16 mouse cellular contexts compared by ENCODE assay signal in genomic region chr5:76954271-76954900, GRCm38 (mm10). TPM values are rescaled to one million over a fixed set of nuclear protein-coding genes. Genes with fewer than 3 reads are reported as not detected.
A peak's percentile ranks its signal among the peaks of the same experiment; 100 is the strongest.
DNase-seq lines count a peak whose midpoint lies in the region; ATAC-seq and TF ChIP-seq lines count a peak whose summit lies in the region.
"Had no signal": no experiment of that assay in that cellular context is flagged by ENCODE, and none has a peak within 500 bp of the region (broad histone marks: within the 10 kb centered on the region; RNA-seq: fewer than 3 reads in every experiment).

No protein-coding gene starts in this region.

- no peak for TF ChIP-seq EP300 in heart, postnatal 0 days (IDR thresholded peaks at IDR 0.05; ENCODE audit: low read depth)
- peak in 1 of 2 experiments; percentile 39; a peak in 1 of 4 replicates for TF ChIP-seq EP300 in MEL (IDR thresholded peaks at IDR 0.05; ENCODE audit: low read depth in 1 of 2, low read length in 2 of 2)

- no peak for ATAC-seq in heart, postnatal 0 days (ENCODE audit: insufficient read depth, low read depth)
- ATAC-seq in liver, embryonic 12.5 days = no peak

- H3K36me3 ChIP-seq in heart, postnatal 0 days (replicated peaks; ENCODE audit: control insufficient read depth, insufficient read depth, low read length) = peaks cover 29% of the 10 kb centered on the region
- peaks cover 13 to 39% of the 10 kb centered on the region in 2 experiments for H3K36me3 ChIP-seq in MEL (ENCODE audit: control insufficient read depth in 1 of 2, insufficient read depth in 2 of 2, low read length in 2 of 2)
- H3K36me3 ChIP-seq in liver, embryonic 12.5 days = peaks cover 61% of the 10 kb centered on the region

- 0 out of 4 replicates have a peak, but pooled peaks of 1 of the 2 experiments have one; percentile 26 for TF ChIP-seq POLR2A in MEL (IDR thresholded peaks at IDR 0.05; ENCODE audit: control insufficient read depth in 1 of 2, insufficient read depth in 1 of 2, low read depth in 1 of 2, low read length in 2 of 2, poor library complexity in 1 of 2)

- peaks cover 24% of the 10 kb centered on the region for H3K4me1 ChIP-seq in heart, postnatal 0 days (ENCODE audit: control insufficient read depth, insufficient read depth)
- peaks cover 13 to 19% of the 10 kb centered on the region in 2 experiments for H3K4me1 ChIP-seq in MEL (ENCODE audit: control insufficient read depth in 1 of 2, insufficient read depth in 2 of 2, low read length in 2 of 2)
- peaks cover 46% of the 10 kb centered on the region for H3K4me1 ChIP-seq in liver, embryonic 12.5 days

- H3K27ac ChIP-seq in heart, postnatal 0 days (ENCODE audit: low read depth) = 0 out of 2 replicates have a peak overlapping the region, but pooled peaks have one; percentile 23
- peak overlapping the region; percentile 32 for H3K27ac ChIP-seq in MEL (ENCODE audit: control insufficient read depth, low read depth, low read length)
- 0 out of 2 replicates have a peak overlapping the region, but pooled peaks have one; percentile 41 for H3K27ac ChIP-seq in liver, embryonic 12.5 days
- H3K27ac ChIP-seq: hindbrain, embryonic 14.5 days had no signal

- TF ChIP-seq CTCF in heart, postnatal 0 days (IDR thresholded peaks at IDR 0.05; ENCODE audit: low read depth) = no peak
- no peak for TF ChIP-seq CTCF in MEL (IDR thresholded peaks at IDR 0.05 in 2 of 3, conservative IDR thresholded peaks at IDR 0.05 in 1 of 3; ENCODE audit: control insufficient read depth in 1 of 3, insufficient read depth in 1 of 3, low read depth in 2 of 3, low read length in 3 of 3, poor library complexity in 1 of 3, severe bottlenecking in 1 of 3)

- peak; percentile 52 for DNase-seq in adrenal gland, adult 2 months
- DNase-seq in adrenal gland, postnatal 4 days (ENCODE audit: low spot score in 2 of 2) = no peak
- no peak for DNase-seq in heart, postnatal 0 days (ENCODE audit: low spot score)
- DNase-seq in heart, adult 9 months (ENCODE audit: low spot score in 2 of 2) = no peak
- DNase-seq in MEL (ENCODE audit: low read depth, low spot score) = peak; percentile 80
- no peak for DNase-seq in layer of hippocampus, postnatal 25 days (ENCODE audit: extremely low spot score in 1 of 2, low spot score in 1 of 2)
- DNase-seq in gastrocnemius, postnatal 25 days = no peak
- DNase-seq: heart, adult 11 months; layer of hippocampus, adult 9-11 months; lung, adult 18-20 months had no signal

- no peaks in the 10 kb centered on the region for H3K27me3 ChIP-seq in heart, postnatal 0 days (ENCODE audit: control insufficient read depth, insufficient read depth, low read length)
- no peaks in the 10 kb centered on the region for H3K27me3 ChIP-seq in MEL (ENCODE audit: control insufficient read depth in 1 of 2, insufficient read depth in 2 of 2, low read length in 2 of 2)
- H3K27me3 ChIP-seq in liver, embryonic 12.5 days (replicated peaks) = no peaks in the 10 kb centered on the region

- WGBS in heart, postnatal 0 days = 65% methylated on average over 6 of the region's 6 CpGs
- WGBS in liver, embryonic 12.5 days (ENCODE audit: insufficient replicate concordance) = 67% methylated on average over 6 of the region's 6 CpGs

- no peak overlapping the region for H3K9ac ChIP-seq in heart, postnatal 0 days (replicated peaks; ENCODE audit: low read depth, low read length)
- peak overlapping the region; percentile 32; the same call in 1 of the 2 replicates for H3K9ac ChIP-seq in MEL (ENCODE audit: control insufficient read depth, low read depth, low read length, poor library complexity, severe bottlenecking)
- peak overlapping the region; percentile 29; the same call in 1 of the 2 replicates for H3K9ac ChIP-seq in liver, embryonic 12.5 days
- H3K9ac ChIP-seq: hindbrain, embryonic 14.5 days had no signal

- H3K9me3 ChIP-seq in heart, postnatal 0 days (replicated peaks; ENCODE audit: control insufficient read depth, low read length) = no peaks in the 10 kb centered on the region
- H3K9me3 ChIP-seq in MEL (replicated peaks; ENCODE audit: insufficient read depth, low read length) = no peaks in the 10 kb centered on the region
- H3K9me3 ChIP-seq in liver, embryonic 12.5 days (replicated peaks) = no peaks in the 10 kb centered on the region

- H3K79me2 ChIP-seq in MEL (ENCODE audit: control insufficient read depth, insufficient read depth, low read length, poor library complexity) = peaks cover 48% of the 10 kb centered on the region

- H3K4me3 ChIP-seq in heart, postnatal 0 days (ENCODE audit: low read depth, low read length) = no peak overlapping the region
- no peak overlapping the region for H3K4me3 ChIP-seq in MEL (ENCODE audit: control insufficient read depth in 1 of 2, insufficient read depth in 1 of 2, low read depth in 2 of 2, low read length in 2 of 2)
- H3K4me3 ChIP-seq in liver, embryonic 12.5 days = no peak overlapping the region

- no peak overlapping the region for H3K4me2 ChIP-seq in heart, postnatal 0 days (ENCODE audit: low read depth, low read length)
- H3K4me2 ChIP-seq in liver, embryonic 12.5 days = peak overlapping the region; percentile 97
- H3K4me2 ChIP-seq: hindbrain, embryonic 14.5 days had no signal

- TF ChIP-seq RAD21 in MEL (IDR thresholded peaks at IDR 0.05; ENCODE audit: low read depth, low read length) = no peak

TF ChIP-seq in MEL, 35 proteins besides CTCF, POLR2A, EP300 and RAD21 (continues in another document):
- peak; percentile 65 for TF ChIP-seq GATA1 (IDR thresholded peaks at IDR 0.05; ENCODE audit: low read depth, low read length)

RNA-seq across cellular contexts. Expression of gene Ppat, which starts 3.0 kb away (rescaled TPM):
- total RNA-seq in adrenal gland, adult 2 months (2021) = 10 to 100 TPM; 13.8 to 18.4 TPM
- polyA plus RNA-seq in adrenal gland, adult 2 months (2012; rRNA removed) = 2.2 TPM in 2 replicates
- total RNA-seq in adrenal gland, postnatal 4 days (2021) = 10 to 100 TPM; 41.2 to 43.4 TPM
- total RNA-seq in heart, postnatal 0 days (2014; rRNA removed; ENCODE audit: low replicate concordance) = 15.7 and 16.2 TPM in 2 replicates
- polyA plus RNA-seq in heart, postnatal 0 days (2015; fragmentation: Nextera tagmentation; extraction: Ambion mirVana) = 20.2 and 24.2 TPM in 2 replicates
- total RNA-seq in MEL (2012; rRNA removed) = 153 and 180 TPM in 2 replicates
- polyA plus RNA-seq in MEL (2012; ENCODE audit: insufficient read depth in 1 of 2, insufficient read length in 2 of 2, low read depth in 1 of 2, low replicate concordance in 2 of 2, missing spikeins in 1 of 2) = 100 to 1,000 TPM; 103 to 110 TPM
- polyA plus RNA-seq in liver, embryonic 12.5 days (2016; fragmentation: Nextera tagmentation; extraction: Ambion mirVana) = 49.0 and 49.2 TPM in 2 replicates
- 10 to 100 TPM; 14.3 to 18.1 TPM for total RNA-seq in layer of hippocampus, postnatal 25 days (2021)
- 10 to 100 TPM; 17.7 to 18.7 TPM for total RNA-seq in gastrocnemius, postnatal 25 days (2021)

RNA-seq across cellular contexts. Expression of gene Paics, which starts 3.3 kb away (rescaled TPM):
- 100 to 1,000 TPM; 173 to 196 TPM for total RNA-seq in adrenal gland, adult 2 months (2021)
- 37.4 and 72.8 TPM in 2 replicates for polyA plus RNA-seq in adrenal gland, adult 2 months (2012; rRNA removed)
- 100 to 1,000 TPM; 227 to 231 TPM for total RNA-seq in adrenal gland, postnatal 4 days (2021)
- 173 and 191 TPM in 2 replicates for total RNA-seq in heart, postnatal 0 days (2014; rRNA removed; ENCODE audit: low replicate concordance)
- 168 and 171 TPM in 2 replicates for polyA plus RNA-seq in heart, postnatal 0 days (2015; fragmentation: Nextera tagmentation; extraction: Ambion mirVana)
- total RNA-seq in MEL (2012; rRNA removed) = 434 TPM in 2 replicates
- 100 to 1,000 TPM; 222 to 266 TPM for polyA plus RNA-seq in MEL (2012; ENCODE audit: insufficient read depth in 1 of 2, insufficient read length in 2 of 2, low read depth in 1 of 2, low replicate concordance in 2 of 2, missing spikeins in 1 of 2)
- polyA plus RNA-seq in liver, embryonic 12.5 days (2016; fragmentation: Nextera tagmentation; extraction: Ambion mirVana) = 246 and 250 TPM in 2 replicates
- total RNA-seq in layer of hippocampus, postnatal 25 days (2021) = 10 to 100 TPM; 88.6 to 96.3 TPM
- total RNA-seq in gastrocnemius, postnatal 25 days (2021) = 100 to 1,000 TPM; 110 to 117 TPM

RNA-seq across cellular contexts. Expression of gene Srp72, which starts 20.1 kb away (rescaled TPM):
- total RNA-seq in adrenal gland, adult 2 months (2021) = 100 to 1,000 TPM; 139 to 145 TPM
- polyA plus RNA-seq in adrenal gland, adult 2 months (2012; rRNA removed) = 7.6 and 10.0 TPM in 2 replicates
- total RNA-seq in adrenal gland, postnatal 4 days (2021) = 100 to 1,000 TPM; 149 to 166 TPM
- 21.8 and 37.8 TPM in 2 replicates for total RNA-seq in heart, postnatal 0 days (2014; rRNA removed; ENCODE audit: low replicate concordance)
- 32.2 and 36.3 TPM in 2 replicates for polyA plus RNA-seq in heart, postnatal 0 days (2015; fragmentation: Nextera tagmentation; extraction: Ambion mirVana)
- 76.7 and 87.1 TPM in 2 replicates for total RNA-seq in MEL (2012; rRNA removed)
- 100 to 1,000 TPM; 140 to 231 TPM for polyA plus RNA-seq in MEL (2012; ENCODE audit: insufficient read depth in 1 of 2, insufficient read length in 2 of 2, low read depth in 1 of 2, low replicate concordance in 2 of 2, missing spikeins in 1 of 2)
- 58.9 and 61.9 TPM in 2 replicates for polyA plus RNA-seq in liver, embryonic 12.5 days (2016; fragmentation: Nextera tagmentation; extraction: Ambion mirVana)
- 100 to 1,000 TPM; 107 to 108 TPM for total RNA-seq in layer of hippocampus, postnatal 25 days (2021)
- total RNA-seq in gastrocnemius, postnatal 25 days (2021) = 10 to 100 TPM; 51.3 to 53.1 TPM

RNA-seq across cellular contexts. Expression of gene Aasdh, which starts 49.1 kb away (rescaled TPM):
- 10 to 100 TPM; 15.4 to 16.2 TPM for total RNA-seq in adrenal gland, adult 2 months (2021)
- polyA plus RNA-seq in adrenal gland, adult 2 months (2012; rRNA removed) = 4.6 and 6.1 TPM in 2 replicates
- 10 to 100 TPM; 23.0 to 25.4 TPM for total RNA-seq in adrenal gland, postnatal 4 days (2021)
- 12.1 and 16.4 TPM in 2 replicates for total RNA-seq in heart, postnatal 0 days (2014; rRNA removed; ENCODE audit: low replicate concordance)
- polyA plus RNA-seq in heart, postnatal 0 days (2015; fragmentation: Nextera tagmentation; extraction: Ambion mirVana) = 8.7 and 9.6 TPM in 2 replicates
- 23.4 and 26.5 TPM in 2 replicates for total RNA-seq in MEL (2012; rRNA removed)
- polyA plus RNA-seq in MEL (2012; ENCODE audit: insufficient read depth in 1 of 2, insufficient read length in 2 of 2, low read depth in 1 of 2, low replicate concordance in 2 of 2, missing spikeins in 1 of 2) = 10 to 100 TPM in 1 of 2 experiments, not detected in 1; 20.7 TPM
- polyA plus RNA-seq in liver, embryonic 12.5 days (2016; fragmentation: Nextera tagmentation; extraction: Ambion mirVana) = 12.5 and 13.0 TPM in 2 replicates
- total RNA-seq in layer of hippocampus, postnatal 25 days (2021) = 10 to 100 TPM; 17.4 to 23.2 TPM
- 1 to 10 TPM; 7.3 to 7.8 TPM for total RNA-seq in gastrocnemius, postnatal 25 days (2021)

RNA-seq across cellular contexts. Expression of gene Arl9, which starts 49.5 kb away (rescaled TPM):
- total RNA-seq in adrenal gland, adult 2 months (2021) = not detected
- not detected in 2 replicates for polyA plus RNA-seq in adrenal gland, adult 2 months (2012; rRNA removed)
- total RNA-seq in adrenal gland, postnatal 4 days (2021) = not detected
- total RNA-seq in heart, postnatal 0 days (2014; rRNA removed; ENCODE audit: low replicate concordance) = not detected in 2 replicates
- polyA plus RNA-seq in heart, postnatal 0 days (2015; fragmentation: Nextera tagmentation; extraction: Ambion mirVana) = not detected in 2 replicates
- 0.85 and 1.7 TPM in 2 replicates for total RNA-seq in MEL (2012; rRNA removed)
- 1 to 10 TPM in 1 of 2 experiments, not detected in 1; 1.6 TPM for polyA plus RNA-seq in MEL (2012; ENCODE audit: insufficient read depth in 1 of 2, insufficient read length in 2 of 2, low read depth in 1 of 2, low replicate concordance in 2 of 2, missing spikeins in 1 of 2)
- not detected in 2 replicates for polyA plus RNA-seq in liver, embryonic 12.5 days (2016; fragmentation: Nextera tagmentation; extraction: Ambion mirVana)
- not detected for total RNA-seq in layer of hippocampus, postnatal 25 days (2021)
- not detected for total RNA-seq in gastrocnemius, postnatal 25 days (2021)
- total RNA-seq: monocyte, adult 5-6 weeks had no signal
- polyA plus RNA-seq: embryonic facial prominence, embryonic 14.5 days; frontal cortex, adult 2 months; hindbrain, embryonic 14.5 days; kidney, embryonic 16.5 days had no signal

Comparison
In these comparisons a context has a peak if more than half of its experiments do, and no peak if none do; other contexts are left out.
1. DNase-seq: peak in adrenal gland, adult 2 months (single experiment) and MEL (single experiment); none in adrenal gland, postnatal 4 days (0 of 2), heart, postnatal 0 days (single experiment), heart, adult 9 months (0 of 2), layer of hippocampus, postnatal 25 days (0 of 2) and gastrocnemius, postnatal 25 days (single experiment).
2. Peak in every context shown above with its lines, with median percentiles within 50 percentile points of each other: H3K27ac ChIP-seq.